Mouse (Mus musculus): ENCODE data around the gene Itga6. TPM values are rescaled to one million over a fixed set of nuclear protein-coding genes. Genes with fewer than 3 reads are reported as not detected.

The Itga6 gene
- polyA plus RNA-seq, 1 experiment from 2014 or later: 27.7 TPM

GRCm38 (mm10) chr2:71767019-71767610 lies 21.7 kb downstream of the Itga6 start:
- ATAC-seq (no peak), DNase-seq (ENCODE audit: low spot score) (no peak)
- no peak overlapping the region for H3K4me3 ChIP-seq (ENCODE audit: low read depth, low read length)
- no peak overlapping the region for H3K27ac ChIP-seq (ENCODE audit: low read depth, low read length)
- WGBS: 79% methylated on average over 6 of the region's 6 CpGs
- no peaks in the 10 kb centered on the region for H3K9me3 ChIP-seq (replicated peaks; ENCODE audit: control insufficient read depth, low read length)
- H3K4me2 ChIP-seq (ENCODE audit: low read length): no peak overlapping the region
- H3K27me3 ChIP-seq (replicated peaks; ENCODE audit: control insufficient read depth, insufficient read depth, low read length): no peaks in the 10 kb centered on the region
- no peaks in the 10 kb centered on the region for H3K4me1 ChIP-seq (ENCODE audit: control insufficient read depth, insufficient read depth, low read length)
- H3K9ac ChIP-seq (ENCODE audit: low read length): no peak overlapping the region
- H3K36me3 ChIP-seq (ENCODE audit: control insufficient read depth, insufficient read depth, low read length): no peaks in the 10 kb centered on the region

GRCm38 (mm10) chr2:71771762-71772161 lies 26.3 kb downstream of the Itga6 start:
- H3K4me2 ChIP-seq (ENCODE audit: low read length): no peak overlapping the region

GRCm38 (mm10) chr2:71773714-71774113 lies 28.3 kb downstream of the Itga6 start:
- Histone ChIP-seq H3K4me1 (ENCODE audit: control insufficient read depth, insufficient read depth, low read length) (peaks cover 15% of the 10 kb centered on the region), H3K27me3 (replicated peaks; ENCODE audit: control insufficient read depth, insufficient read depth, low read length) (no peaks in the 10 kb centered on the region), H3K9ac (ENCODE audit: low read length) (no peak overlapping the region), H3K27ac (ENCODE audit: low read depth, low read length) (no peak overlapping the region), H3K36me3 (ENCODE audit: control insufficient read depth, insufficient read depth, low read length) (no peaks in the 10 kb centered on the region), H3K9me3 (replicated peaks; ENCODE audit: control insufficient read depth, low read length) (no peaks in the 10 kb centered on the region), H3K4me3 (ENCODE audit: low read depth, low read length) (no peak overlapping the region), H3K4me2 (ENCODE audit: low read length) (no peak overlapping the region)
- 95% methylated on average over 5 of the region's 5 CpGs for WGBS
- no peak for ATAC-seq
- no peak for DNase-seq (ENCODE audit: low spot score)

More at GRCm38 (mm10) chr2:71771762-71772161, 26.3 kb downstream of the Itga6 start:
- H3K9ac ChIP-seq (ENCODE audit: low read length): no peak overlapping the region
- no peaks in the 10 kb centered on the region for H3K36me3 ChIP-seq (ENCODE audit: control insufficient read depth, insufficient read depth, low read length)
- no peak overlapping the region for H3K27ac ChIP-seq (ENCODE audit: low read depth, low read length)
- ATAC-seq (no peak), DNase-seq (ENCODE audit: low spot score) (no peak)
- WGBS: 87% methylated on average over 4 of the region's 4 CpGs
- H3K4me3 ChIP-seq (ENCODE audit: low read depth, low read length): no peak overlapping the region
- no peaks in the 10 kb centered on the region for H3K9me3 ChIP-seq (replicated peaks; ENCODE audit: control insufficient read depth, low read length)
- H3K27me3 ChIP-seq (replicated peaks; ENCODE audit: control insufficient read depth, insufficient read depth, low read length): no peaks in the 10 kb centered on the region
- H3K4me1 ChIP-seq (ENCODE audit: control insufficient read depth, insufficient read depth, low read length): peaks cover 15% of the 10 kb centered on the region

GRCm38 (mm10) chr2:71774246-71774951 lies 29.0 kb downstream of the Itga6 start:
- H3K4me1 ChIP-seq (ENCODE audit: control insufficient read depth, insufficient read depth, low read length): peaks cover 15% of the 10 kb centered on the region
- H3K4me3 ChIP-seq (ENCODE audit: low read depth, low read length): no peak overlapping the region
- no peaks in the 10 kb centered on the region for H3K36me3 ChIP-seq (ENCODE audit: control insufficient read depth, insufficient read depth, low read length)
- 58% methylated on average over 10 of the region's 10 CpGs for WGBS
- H3K4me2 ChIP-seq (ENCODE audit: low read length): no peak overlapping the region
- ATAC-seq (no peak), DNase-seq (ENCODE audit: low spot score) (peak; percentile 27)
- H3K9ac ChIP-seq (ENCODE audit: low read length): no peak overlapping the region
- H3K27me3 ChIP-seq (replicated peaks; ENCODE audit: control insufficient read depth, insufficient read depth, low read length): no peaks in the 10 kb centered on the region
- no peak overlapping the region for H3K27ac ChIP-seq (ENCODE audit: low read depth, low read length)
- H3K9me3 ChIP-seq (replicated peaks; ENCODE audit: control insufficient read depth, low read length): no peaks in the 10 kb centered on the region

- Histone ChIP-seq H3K4me2 (ENCODE audit: low read length) (peak overlapping the region; percentile 6; the same call in 1 of the 2 replicates), H3K4me1 (ENCODE audit: control insufficient read depth, insufficient read depth, low read length) (peaks cover 15% of the 10 kb centered on the region), H3K27me3 (replicated peaks; ENCODE audit: control insufficient read depth, insufficient read depth, low read length) (no peaks in the 10 kb centered on the region), H3K36me3 (ENCODE audit: control insufficient read depth, insufficient read depth, low read length) (no peaks in the 10 kb centered on the region), H3K9ac (ENCODE audit: low read length) (no peak overlapping the region; the same call in 1 of the 2 replicates), H3K4me3 (ENCODE audit: low read depth, low read length) (no peak overlapping the region), H3K9me3 (replicated peaks; ENCODE audit: control insufficient read depth, low read length) (no peaks in the 10 kb centered on the region), H3K27ac (ENCODE audit: low read depth, low read length) (peak overlapping the region; percentile 0; the same call in 1 of the 2 replicates)
- ATAC-seq (no peak), DNase-seq (ENCODE audit: low spot score) (peak; percentile 68)
- WGBS: 16% methylated on average over 9 of the region's 9 CpGs
Observed at GRCm38 (mm10) chr2:71775201-71775611, 29.8 kb downstream of the Itga6 start.

DNA sequence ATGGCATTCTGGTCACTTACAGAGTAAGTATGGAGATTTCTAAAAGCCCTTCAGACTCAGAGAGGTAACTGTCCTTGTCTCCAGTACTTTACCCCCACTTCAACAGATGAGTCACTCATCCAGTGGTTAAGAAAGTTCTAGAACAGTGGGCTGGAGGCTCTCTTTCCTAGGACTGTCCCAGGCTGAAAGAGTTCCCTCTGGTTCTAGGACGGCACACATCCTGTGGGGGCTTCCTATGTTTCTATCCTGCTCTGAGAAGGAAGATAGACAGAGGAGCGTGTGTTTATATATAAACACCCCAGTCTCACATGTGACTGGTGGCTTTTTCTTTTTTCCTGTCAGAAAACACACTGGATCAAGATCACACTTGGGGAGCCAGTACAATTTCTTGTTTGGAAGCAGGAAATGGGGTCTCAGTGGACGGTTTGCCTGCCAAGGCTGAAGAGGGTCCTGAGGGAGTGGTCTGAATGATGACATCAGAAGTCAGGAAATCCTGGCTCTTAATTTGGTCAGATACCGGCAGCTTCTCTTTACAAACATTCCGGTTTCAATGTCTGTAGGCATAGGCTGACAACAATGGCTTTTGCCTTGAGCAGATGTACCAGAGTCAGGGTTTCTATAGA lies 34.0 kb downstream of the Itga6 start:
- Histone ChIP-seq H3K4me3 (ENCODE audit: low read depth, low read length) (no peak overlapping the region), H3K9me3 (replicated peaks; ENCODE audit: control insufficient read depth, low read length) (no peaks in the 10 kb centered on the region), H3K27me3 (replicated peaks; ENCODE audit: control insufficient read depth, insufficient read depth, low read length) (no peaks in the 10 kb centered on the region), H3K36me3 (ENCODE audit: control insufficient read depth, insufficient read depth, low read length) (no peaks in the 10 kb centered on the region), H3K27ac (ENCODE audit: low read depth, low read length) (no peak overlapping the region), H3K4me1 (ENCODE audit: control insufficient read depth, insufficient read depth, low read length) (peaks cover 14% of the 10 kb centered on the region), H3K4me2 (ENCODE audit: low read length) (no peak overlapping the region), H3K9ac (ENCODE audit: low read length) (no peak overlapping the region)
- 79% methylated on average over 5 of the region's 5 CpGs for WGBS
- DNase-seq (ENCODE audit: low spot score) (no peak), ATAC-seq (no peak)

- Histone ChIP-seq H3K36me3 (ENCODE audit: control insufficient read depth, insufficient read depth, low read length) (no peaks in the 10 kb centered on the region), H3K27me3 (replicated peaks; ENCODE audit: control insufficient read depth, insufficient read depth, low read length) (no peaks in the 10 kb centered on the region), H3K4me2 (ENCODE audit: low read length) (no peak overlapping the region), H3K9ac (ENCODE audit: low read length) (no peak overlapping the region), H3K27ac (ENCODE audit: low read depth, low read length) (no peak overlapping the region), H3K9me3 (replicated peaks; ENCODE audit: control insufficient read depth, low read length) (no peaks in the 10 kb centered on the region), H3K4me3 (ENCODE audit: low read depth, low read length) (no peak overlapping the region), H3K4me1 (ENCODE audit: control insufficient read depth, insufficient read depth, low read length) (peaks cover 8% of the 10 kb centered on the region)
- ATAC-seq: no peak
- DNase-seq (ENCODE audit: low spot score): peak; percentile 6
- WGBS: 65% methylated on average over 6 of the region's 6 CpGs
Observed at GRCm38 (mm10) chr2:71780016-71780415, 34.6 kb downstream of the Itga6 start.

- Histone ChIP-seq H3K4me2 (ENCODE audit: low read length) (no peak overlapping the region), H3K27me3 (replicated peaks; ENCODE audit: control insufficient read depth, insufficient read depth, low read length) (no peaks in the 10 kb centered on the region), H3K36me3 (ENCODE audit: control insufficient read depth, insufficient read depth, low read length) (no peaks in the 10 kb centered on the region), H3K9me3 (replicated peaks; ENCODE audit: control insufficient read depth, low read length) (no peaks in the 10 kb centered on the region), H3K4me3 (ENCODE audit: low read depth, low read length) (no peak overlapping the region), H3K9ac (ENCODE audit: low read length) (no peak overlapping the region), H3K4me1 (ENCODE audit: control insufficient read depth, insufficient read depth, low read length) (peaks cover 10% of the 10 kb centered on the region), H3K27ac (ENCODE audit: low read depth, low read length) (no peak overlapping the region)
- DNase-seq (ENCODE audit: low spot score) (no peak), ATAC-seq (no peak)
- WGBS: 82% methylated on average over 3 of the region's 3 CpGs
Observed at GRCm38 (mm10) chr2:71785260-71785659, 39.8 kb downstream of the Itga6 start.

DNA sequence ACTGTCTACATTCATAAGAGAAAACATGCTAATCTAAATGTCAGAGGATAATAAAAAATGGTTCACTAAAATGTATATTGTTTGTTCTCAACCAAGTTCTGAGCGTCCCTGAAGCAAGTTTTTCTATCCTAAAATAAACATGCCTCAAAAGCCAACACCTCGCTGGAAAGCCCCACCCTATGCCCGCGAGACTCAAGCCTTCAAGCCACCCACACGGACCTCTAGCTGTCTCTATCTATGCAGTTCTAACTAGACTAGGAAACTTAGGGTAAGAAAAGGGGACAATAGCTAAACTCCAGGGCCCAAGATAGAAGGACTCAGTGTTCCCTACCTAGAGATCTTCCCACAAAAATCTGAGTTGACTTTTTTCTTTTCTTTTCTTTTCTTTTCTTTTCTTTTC lies 40.6 kb downstream of the Itga6 start:
- ATAC-seq: no peak
- Histone ChIP-seq H3K27ac (ENCODE audit: low read depth, low read length) (no peak overlapping the region), H3K4me1 (ENCODE audit: control insufficient read depth, insufficient read depth, low read length) (peaks cover 10% of the 10 kb centered on the region), H3K9me3 (replicated peaks; ENCODE audit: control insufficient read depth, low read length) (no peaks in the 10 kb centered on the region), H3K4me3 (ENCODE audit: low read depth, low read length) (no peak overlapping the region), H3K4me2 (ENCODE audit: low read length) (peak overlapping the region; percentile 93; the same call in 1 of the 2 replicates), H3K27me3 (replicated peaks; ENCODE audit: control insufficient read depth, insufficient read depth, low read length) (no peaks in the 10 kb centered on the region), H3K36me3 (ENCODE audit: control insufficient read depth, insufficient read depth, low read length) (no peaks in the 10 kb centered on the region), H3K9ac (ENCODE audit: low read length) (no peak overlapping the region)
- WGBS: 48% methylated on average over 5 of the region's 5 CpGs
- DNase-seq (ENCODE audit: low spot score): no peak
